Mouse (Mus musculus): ENCODE results near the gene Mapre3.

- TF ChIP-seq POLR2A (IDR thresholded peaks at IDR 0.05; ENCODE audit: insufficient read depth, low read depth, low read length): 0 out of 2 replicates have a peak, but pooled peaks have one; percentile 2
- TF ChIP-seq CTCF (IDR thresholded peaks at IDR 0.05; ENCODE audit: insufficient read depth, low read depth, low read length): no peak
Measured at GRCm38 (mm10) chr5:30887331-30887761, 72.9 kb downstream of the Mapre3 start.
